Mouse (Mus musculus) forebrain, embryonic 13.5 days (tissue): ENCODE measurements at regions not wholly inside any gene's neighbourhood (a gene's known extent, or its start where the extent isn't known, plus 50 kb on each side); places are given as distances from the start of the nearest gene placed in this dataset.
"Not testable (repeated sequence)": the region's sequence is repeated elsewhere in the genome, so short reads cannot be mapped to it uniquely, and the experiment has no call there.

Experiments
- ATAC-seq: fragments of 200-750 bp; cut with Nextera tagmentation; 2 replicates; pipeline ENCODE4 v1.8.0; 2017
- H3K27ac ChIP-seq: fragments of 300-500 bp; sonication (generic); 2 replicates; pipeline ENCODE4 v1.5.1; 2015; ENCODE audit warnings: inconsistent platforms, mild to moderate bottlenecking, moderate library complexity
- H3K27me3 ChIP-seq: fragments of 300-500 bp; sonication (generic); 2 replicates; pipeline ENCODE4 v1.6.1; 2015; ENCODE audit warnings: mild to moderate bottlenecking, inconsistent platforms
- H3K36me3 ChIP-seq: fragments of 300-500 bp; sonication (generic); 2 replicates; pipeline ENCODE4 v1.6.1; 2015; ENCODE audit warnings: mild to moderate bottlenecking, inconsistent platforms; ENCODE audit not compliant: poor library complexity, severe bottlenecking
- H3K4me1 ChIP-seq: fragments of 300-500 bp; sonication (generic); 2 replicates; pipeline ENCODE4 v1.6.1; 2015; ENCODE audit warnings: inconsistent platforms
- H3K4me2 ChIP-seq: fragments of 300-500 bp; sonication (generic); 2 replicates; pipeline ENCODE4 v1.6.1; 2015; ENCODE audit warnings: inconsistent platforms, mild to moderate bottlenecking, moderate library complexity
- H3K4me3 ChIP-seq: fragments of 300-500 bp; sonication (generic); 2 replicates; pipeline ENCODE4 v1.5.1; 2015; ENCODE audit warnings: mild to moderate bottlenecking, inconsistent platforms
- H3K9ac ChIP-seq: fragments of 300-500 bp; sonication (generic); 2 replicates; pipeline ENCODE4 v1.6.1; 2015; ENCODE audit warnings: mild to moderate bottlenecking, inconsistent platforms
- H3K9me3 ChIP-seq: fragments of 300-500 bp; sonication (generic); replicated peaks from 2 replicates; pipeline ENCODE4 v1.6.1; 2016; ENCODE audit warnings: inconsistent platforms
- WGBS: fragments of 180-500 bp; shearing (Covaris S2); methylation state at CpG from one replicate; pipeline ENCODE4 v1.1.7; 2015; 5-methylcytosine and 5-hydroxymethylcytosine counted together

- not testable (repeated sequence) for H3K4me3 ChIP-seq, H3K27ac ChIP-seq, H3K4me1 ChIP-seq, H3K4me2 ChIP-seq, H3K36me3 ChIP-seq, H3K27me3 ChIP-seq, ATAC-seq, H3K9ac ChIP-seq
- peaks cover 55% of the 10 kb centered on the region for H3K9me3 ChIP-seq
- 88% methylated on average over 7 of the region's 7 CpGs for WGBS
Measured at GRCm38 (mm10) chr13:12863542-12863941, 63.7 kb upstream of the Prl2c3 start.

DNA sequence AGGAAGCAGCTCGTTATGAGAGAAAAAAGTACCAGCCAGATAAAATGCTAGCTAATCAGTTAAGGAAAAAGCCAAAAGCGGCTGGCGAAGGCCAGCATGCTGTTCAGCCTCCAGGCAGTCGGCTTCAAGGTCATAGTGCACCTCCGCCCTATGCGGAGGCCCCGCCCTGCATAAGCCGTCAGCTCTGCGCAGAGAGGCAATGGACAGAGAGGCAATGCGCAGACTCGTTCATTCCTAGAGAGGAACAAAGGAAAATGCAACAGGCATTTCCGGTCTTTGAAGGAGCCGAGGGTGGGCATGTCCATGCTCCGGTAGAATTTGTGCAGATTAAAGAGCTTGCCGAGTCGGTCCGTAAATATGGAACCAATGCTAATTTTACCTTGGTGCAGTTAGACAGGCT, 61.1 kb upstream of the Prl2c3 start:
- H3K9me3 ChIP-seq = peaks cover 62% of the 10 kb centered on the region
- H3K27me3 ChIP-seq, ATAC-seq, H3K27ac ChIP-seq, H3K4me3 ChIP-seq, H3K36me3 ChIP-seq, H3K4me2 ChIP-seq, H3K4me1 ChIP-seq, H3K9ac ChIP-seq: not testable (repeated sequence)
- 96% methylated on average over 16 of the region's 17 CpGs for WGBS

GRCm38 (mm10) chr13:12859930-12860329, 60.1 kb upstream of the Prl2c3 start:
- H3K9ac ChIP-seq, H3K4me3 ChIP-seq, H3K4me1 ChIP-seq, H3K36me3 ChIP-seq, ATAC-seq, H3K27me3 ChIP-seq, H3K27ac ChIP-seq, H3K4me2 ChIP-seq: not testable (repeated sequence)
- WGBS = 95% methylated on average over 19 of the region's 19 CpGs
- peaks cover 60% of the 10 kb centered on the region for H3K9me3 ChIP-seq
